Mouse (Mus musculus) lung, adult 18-20 months (tissue): ENCODE measurements around the gene Rbm34.

ENCODE experiments used
- DNase-seq, 2 experiments: peaks; one replicate each; pipeline ENCODE4 v3.0.0; 2022; ENCODE audit warnings: mixed read lengths in 2 of 2

Gene Rbm34

DNA sequence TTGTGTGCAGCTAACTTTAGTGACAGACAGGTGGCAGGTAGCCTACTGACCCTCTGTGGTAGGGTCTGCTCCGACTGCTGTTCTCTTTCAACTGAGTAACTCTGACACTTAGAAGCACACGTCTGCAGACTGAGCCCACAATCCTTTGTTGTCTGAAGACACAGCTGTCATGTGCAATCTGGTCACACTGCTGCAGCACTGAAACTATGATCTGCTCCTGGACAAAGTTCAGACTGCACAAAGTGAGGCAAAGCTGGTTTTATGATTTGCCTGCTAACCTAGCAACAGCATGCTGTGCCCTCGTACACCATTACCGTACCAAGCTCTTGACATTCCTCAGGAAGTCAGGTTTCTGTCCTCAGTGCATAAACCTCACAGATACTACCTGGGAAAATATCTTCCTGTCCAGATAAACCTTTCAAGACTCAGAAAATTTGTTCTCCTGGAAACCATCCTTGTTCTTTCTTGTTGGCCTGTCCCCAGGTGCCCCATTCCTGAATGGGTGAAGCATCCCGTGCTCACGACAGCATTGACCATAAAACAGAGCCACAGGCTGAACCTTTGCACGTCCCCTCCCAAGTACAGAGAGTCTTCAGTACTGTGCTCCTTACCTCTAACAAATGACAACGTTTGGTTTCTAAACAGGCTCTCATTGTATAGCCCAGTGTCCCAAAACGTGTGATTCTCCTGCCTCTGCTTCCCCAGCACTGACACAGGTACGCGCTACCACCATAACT lies 18.8 kb downstream of the Rbm34 start:
- DNase-seq, result no peak

DNA sequence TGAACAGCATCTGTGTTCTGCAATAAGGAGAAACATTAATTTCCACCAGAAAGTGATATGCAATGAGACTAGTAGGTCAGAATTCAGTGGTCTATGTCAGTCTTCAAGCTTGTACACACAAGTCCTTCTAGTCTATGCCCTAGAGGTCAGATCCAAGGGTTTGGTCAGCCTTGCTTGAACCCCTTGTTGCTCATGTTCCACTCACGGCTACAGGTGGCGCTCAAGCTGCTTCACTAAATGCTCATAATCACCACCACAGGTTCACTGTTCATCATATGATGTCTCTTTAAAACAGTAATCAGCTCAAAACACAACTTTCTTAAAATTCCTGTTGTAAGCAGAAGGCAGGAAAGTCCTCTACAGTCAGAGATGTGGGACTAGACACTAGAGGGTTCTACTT lies 21.3 kb downstream of the Rbm34 start:
- no peak for DNase-seq

DNA sequence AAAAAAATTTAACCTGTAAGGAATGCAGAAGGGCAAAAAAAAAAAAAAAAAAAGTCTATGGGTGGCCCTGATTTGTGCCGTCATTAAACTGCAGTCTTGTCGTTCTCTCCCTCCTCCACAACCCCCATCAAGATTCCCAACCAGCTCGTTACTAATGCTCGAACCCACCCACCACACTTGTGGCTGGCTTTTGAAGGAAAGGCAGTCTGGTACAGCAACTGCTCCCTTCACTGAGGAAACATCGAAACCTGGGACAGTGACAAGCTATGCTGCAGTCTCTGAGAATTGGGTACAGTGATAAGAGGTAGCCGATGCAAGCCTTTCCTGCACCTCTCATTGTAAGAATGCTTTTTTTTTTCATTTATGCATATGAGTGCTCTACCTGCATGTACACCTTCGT lies 24.4 kb downstream of the Rbm34 start:
- no peak for DNase-seq

DNA sequence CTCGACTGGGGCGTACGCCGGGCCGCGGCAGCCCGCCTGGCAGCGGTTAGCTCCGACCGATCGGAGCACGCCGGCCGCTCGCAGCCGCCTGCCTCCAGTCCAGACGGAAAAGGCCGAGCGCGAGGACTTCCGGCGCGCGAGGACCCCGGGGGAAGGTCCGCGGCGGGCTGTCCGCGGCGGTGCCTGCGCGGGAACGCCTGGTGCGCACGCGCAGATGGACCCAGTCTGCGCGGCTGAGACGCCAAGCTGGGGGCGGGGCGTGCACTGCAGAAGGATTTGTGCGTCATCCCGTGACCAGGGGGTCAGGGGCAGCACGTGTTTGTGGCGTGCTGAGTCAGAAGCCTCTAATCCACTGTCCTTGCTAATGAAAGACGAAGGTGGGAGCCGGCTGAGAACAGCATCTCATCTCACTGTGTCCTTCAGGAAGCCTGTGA lies 25.1 kb downstream of the Rbm34 start, which contains the start of gene Tomm20:
Gene Tomm20, minus strand, starts transcription at position 115 of the 434 bp plus-strand sequence.
- DNase-seq, result peak; percentile 94 to 96

DNA sequence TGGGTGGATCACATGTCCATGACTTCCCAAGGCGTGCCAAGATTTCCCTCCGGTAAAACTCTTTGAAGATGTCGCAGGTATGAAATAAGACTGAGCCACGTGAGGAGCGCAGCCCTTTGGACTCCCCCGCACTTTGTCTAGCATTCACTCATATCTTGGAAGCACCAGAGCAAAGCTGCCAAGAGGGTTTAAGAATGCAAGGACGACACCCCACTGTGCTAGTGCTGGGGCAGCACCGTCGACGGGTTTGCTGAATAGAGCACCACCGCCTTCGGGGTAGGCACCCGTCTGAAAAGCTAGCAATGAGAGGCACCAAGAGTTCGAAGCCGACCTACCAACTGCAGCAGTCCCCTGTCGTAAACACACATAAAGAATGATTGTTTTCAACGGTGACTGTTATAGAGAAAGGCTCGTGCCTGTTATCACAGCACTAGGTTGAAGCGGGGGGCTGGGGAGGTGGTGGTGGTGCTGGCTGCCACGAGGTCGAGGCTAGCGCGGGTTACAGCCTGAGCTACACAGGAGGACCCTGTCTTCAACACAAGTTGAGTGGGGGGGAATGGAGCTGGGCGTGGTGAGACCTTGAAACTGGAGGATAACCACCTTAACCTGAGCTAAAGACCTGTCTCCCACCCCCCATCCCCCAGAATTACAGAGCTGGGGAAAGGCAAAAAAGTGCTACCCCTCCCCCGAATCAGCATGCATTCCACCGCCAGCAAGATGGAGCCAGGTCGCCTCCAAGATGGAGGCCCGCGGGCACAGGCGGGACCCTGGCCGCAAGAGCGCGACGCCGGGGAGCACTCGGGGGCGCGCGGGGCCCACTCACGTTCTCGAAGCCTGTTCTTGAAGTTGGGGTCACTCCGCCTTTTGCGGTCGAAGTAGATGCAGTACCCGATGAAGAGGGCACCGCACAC lies 25.8 kb downstream of the Rbm34 start:
- DNase-seq, result peak in 1 of 2 experiments; percentile 18

DNA sequence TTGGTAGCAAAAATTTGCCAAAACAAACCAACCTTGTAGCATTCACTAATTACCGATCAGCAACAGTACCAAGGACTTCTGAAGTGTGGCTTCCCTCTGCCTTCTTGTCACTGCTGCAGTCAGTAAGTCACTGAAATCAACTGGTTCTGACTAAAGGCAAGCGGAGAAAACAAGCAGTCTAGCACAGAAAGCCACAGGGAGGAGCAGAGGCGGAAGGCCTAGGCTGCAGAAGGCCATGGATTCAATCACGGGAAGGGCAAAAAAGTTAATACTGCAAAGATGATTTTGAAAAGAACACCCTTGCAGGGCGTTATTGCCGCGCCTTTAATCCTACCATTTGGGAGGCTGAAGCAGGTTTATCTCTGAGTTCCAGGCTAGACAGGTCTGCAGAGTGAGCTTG lies 27.3 kb downstream of the Rbm34 start:
- DNase-seq, result no peak

DNA sequence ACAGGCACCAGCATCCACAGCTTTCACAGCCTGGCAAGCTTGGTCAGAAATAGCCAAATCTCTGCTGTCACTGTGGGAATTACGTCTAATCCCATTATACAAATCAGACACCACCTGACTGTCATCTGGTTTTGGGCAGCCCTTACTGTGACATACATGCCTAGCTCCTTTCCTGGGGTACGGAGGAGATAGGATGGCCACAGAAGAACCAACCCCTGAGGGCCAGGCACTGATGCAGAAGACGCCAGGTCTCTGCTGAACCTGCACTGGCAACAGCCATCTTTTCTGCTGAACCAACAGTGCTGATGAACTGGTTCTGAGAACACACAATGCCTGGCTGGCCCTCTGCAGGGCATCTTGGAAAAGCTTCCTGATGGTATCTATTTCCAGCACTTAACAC lies 33.5 kb downstream of the Rbm34 start:
- DNase-seq, result no peak

DNA sequence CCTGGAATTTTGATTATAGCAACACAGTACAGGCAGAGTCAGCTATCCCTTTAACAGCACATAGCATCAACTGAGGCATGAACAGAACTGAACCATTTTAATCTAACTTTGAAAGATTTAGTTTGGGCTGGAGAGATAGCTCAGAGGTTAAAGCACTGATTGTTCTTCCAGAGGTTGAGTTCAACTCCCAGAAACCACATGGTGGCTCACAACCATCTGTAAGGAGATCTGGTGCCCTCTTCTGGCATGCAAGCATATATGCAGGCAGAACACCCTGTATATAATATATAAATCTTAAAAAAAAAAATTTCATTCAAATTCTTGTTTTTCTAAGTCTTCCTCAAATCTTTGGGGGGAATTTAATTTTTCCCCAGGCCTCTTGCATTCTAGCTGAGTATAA lies 34.9 kb downstream of the Rbm34 start:
- DNase-seq, result no peak

DNA sequence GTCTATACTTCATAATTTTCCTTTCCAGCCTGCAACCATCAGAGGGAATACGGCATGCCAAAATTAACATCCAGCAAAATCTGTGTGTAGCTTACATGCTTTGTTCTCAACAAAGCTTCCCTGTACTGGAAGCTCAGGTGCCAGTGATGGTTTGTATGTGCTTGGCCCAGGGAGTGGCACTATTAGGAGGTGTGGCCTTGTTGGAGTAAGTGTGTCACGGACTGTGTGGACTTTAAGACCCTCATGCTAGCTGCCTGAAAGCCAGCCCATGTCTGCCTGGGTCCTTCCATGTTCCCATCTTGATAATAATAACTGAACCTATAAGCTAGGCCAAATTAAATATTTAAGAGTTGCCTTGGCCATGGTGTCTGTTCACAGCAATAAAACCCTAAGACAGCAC lies 35.5 kb downstream of the Rbm34 start:
- no peak for DNase-seq

DNA sequence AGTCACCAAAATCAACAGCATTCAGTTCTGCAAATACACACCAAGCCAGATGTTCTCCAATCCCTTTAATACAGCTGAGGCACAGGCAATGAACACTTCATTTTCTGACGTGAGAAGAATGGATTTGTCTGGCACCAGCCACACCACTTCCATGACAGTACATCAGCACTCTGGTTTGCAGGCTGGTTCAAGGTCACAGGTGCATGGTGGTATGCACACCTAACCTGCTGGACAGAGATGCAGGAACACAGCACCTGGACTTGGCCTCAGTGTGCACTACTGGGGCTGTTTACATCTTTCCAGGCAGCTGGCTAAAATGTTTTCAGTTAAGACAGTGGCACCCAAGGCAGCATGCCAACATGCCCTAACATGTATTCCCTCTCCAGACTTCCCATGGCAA lies 38.2 kb downstream of the Rbm34 start:
- DNase-seq, result no peak

DNA sequence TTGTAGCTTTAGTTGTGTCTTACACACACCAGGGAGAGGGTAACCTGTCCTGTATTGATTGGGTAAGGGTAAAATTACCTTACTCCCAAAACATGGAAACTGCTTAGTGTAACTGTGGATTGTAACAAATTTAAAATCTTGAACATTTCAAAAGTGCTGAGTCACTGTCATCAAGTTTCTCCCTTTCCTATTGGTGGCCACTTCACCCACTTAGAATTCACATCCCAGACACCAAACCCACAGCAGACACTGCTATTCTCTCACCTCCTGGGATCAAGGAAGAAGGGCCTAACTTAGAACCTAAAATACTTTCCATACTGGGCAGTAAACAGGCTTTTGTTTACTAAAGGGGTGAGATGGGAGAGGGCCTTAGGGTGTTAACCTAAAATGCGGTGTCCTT lies 38.6 kb downstream of the Rbm34 start:
- DNase-seq, result no peak

DNA sequence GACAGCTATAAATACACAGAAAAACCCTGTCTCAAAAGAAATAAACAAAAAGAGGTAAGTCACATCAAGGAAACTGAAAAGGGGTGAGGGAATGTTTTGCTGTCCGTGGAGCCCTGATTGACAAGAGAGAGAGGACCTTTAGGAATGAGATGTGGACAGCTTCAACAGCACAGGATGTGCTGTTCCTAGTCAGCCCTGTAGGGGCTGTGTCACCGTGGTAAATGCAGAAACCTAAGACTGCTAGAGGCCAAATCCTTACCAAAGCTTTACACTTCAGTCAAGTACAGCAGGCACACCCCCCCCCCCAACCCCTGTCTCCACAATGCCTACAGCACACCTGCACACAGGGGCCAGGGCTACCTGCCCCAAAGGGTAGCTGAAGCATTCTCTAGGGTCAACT lies 39.2 kb downstream of the Rbm34 start:
- DNase-seq, result no peak

DNA sequence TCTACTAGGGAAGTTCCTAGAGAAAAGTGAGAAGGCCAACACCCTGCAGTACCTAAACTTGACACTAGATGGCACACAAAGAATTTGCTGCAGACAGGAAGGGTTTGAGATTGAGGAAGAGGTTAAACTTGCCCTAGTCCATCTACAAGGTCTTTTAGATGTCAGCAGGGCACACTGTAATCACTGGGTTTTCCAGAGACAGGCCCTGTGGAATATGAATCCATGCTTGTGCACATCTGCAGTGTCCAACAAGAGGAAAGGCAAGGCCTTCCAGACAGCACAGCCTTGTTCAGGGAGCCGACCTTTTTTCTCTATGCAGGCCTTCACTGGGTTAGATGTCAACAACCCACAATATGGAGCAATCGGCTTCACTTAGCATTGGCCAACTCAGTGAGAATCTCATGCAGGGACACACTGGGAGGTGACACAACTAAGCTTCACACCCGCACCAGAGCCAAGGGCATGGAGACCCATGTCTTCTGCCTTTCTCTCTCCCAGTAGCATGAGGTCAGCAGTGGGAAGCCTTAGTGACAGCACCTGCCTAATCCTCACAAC lies 41.2 kb downstream of the Rbm34 start:
- DNase-seq, result peak; percentile 58 to 77

DNA sequence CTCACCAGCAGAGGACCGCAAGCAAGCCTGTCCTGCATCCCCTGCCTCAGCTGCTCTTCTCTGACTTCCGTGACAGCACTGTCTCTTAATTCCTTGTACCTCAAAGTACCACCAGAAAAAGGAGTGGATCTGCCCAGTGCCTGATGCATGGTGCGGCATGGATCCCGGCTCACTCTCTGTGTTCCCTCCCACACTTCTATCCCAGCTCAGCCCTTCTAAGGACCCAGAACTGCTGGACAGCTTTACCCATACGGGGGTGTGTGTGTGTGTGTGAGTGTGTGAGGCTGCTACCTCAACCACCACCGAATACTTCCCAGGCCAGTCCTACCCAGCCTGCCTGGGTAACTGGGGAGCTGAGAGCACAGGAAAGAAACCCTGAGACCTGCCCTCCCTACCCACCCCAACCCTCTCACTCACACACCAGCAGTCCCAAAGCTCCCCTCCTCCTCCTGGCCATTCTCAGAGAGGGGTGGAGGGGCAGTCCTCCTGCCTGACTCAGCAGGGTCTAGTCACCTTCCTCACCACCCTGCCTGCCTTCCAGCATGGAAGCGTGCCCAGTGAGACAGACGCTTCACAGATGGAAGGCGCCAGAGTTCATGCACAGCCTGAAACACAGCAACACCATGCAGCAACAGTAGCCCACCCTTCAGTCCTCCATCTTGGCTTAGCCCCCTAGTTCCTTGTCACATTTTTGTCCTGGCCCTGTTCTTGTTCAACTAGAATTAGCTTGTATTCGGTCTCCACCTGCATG lies 41.9 kb downstream of the Rbm34 start:
- DNase-seq, result no peak

DNA sequence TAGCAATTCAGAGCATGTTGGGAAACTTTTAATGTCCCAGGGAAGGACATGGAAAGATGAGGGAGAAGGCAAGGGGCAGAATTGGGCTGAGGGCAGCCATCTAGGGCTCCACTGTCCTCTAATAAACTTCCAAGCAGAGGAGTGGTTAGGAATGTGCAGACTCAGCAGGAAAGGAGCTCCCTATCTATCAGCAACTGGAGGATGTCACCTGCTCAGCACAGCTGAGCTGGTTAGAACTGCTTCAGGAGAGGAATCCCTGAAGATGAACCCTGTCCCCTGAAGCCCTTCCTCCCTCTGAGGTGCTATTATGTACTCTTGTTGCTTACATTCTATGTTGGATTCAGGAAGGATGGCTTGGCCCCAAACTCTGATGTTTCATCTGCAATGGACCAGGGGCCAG lies 42.8 kb downstream of the Rbm34 start:
- no peak for DNase-seq

DNA sequence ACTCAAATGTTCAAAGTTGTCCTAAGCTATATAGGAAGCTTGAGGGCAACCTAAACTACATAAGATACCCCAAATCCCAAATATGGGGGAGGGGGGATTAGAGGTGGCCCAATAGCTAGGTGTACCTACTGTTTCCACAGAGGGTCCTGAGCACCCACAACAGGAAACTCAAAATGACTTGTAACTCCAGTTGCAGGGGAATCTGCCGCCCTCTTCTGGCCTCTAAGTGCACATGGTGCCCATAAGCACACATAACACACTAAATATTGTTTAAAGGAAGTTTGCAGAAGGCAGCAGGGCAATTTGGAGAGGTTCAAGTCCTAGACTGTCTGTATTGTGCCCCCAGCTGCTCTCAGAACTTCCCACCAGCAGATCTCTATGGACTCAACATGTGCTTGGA lies 43.8 kb downstream of the Rbm34 start:
- DNase-seq, result no peak

DNA sequence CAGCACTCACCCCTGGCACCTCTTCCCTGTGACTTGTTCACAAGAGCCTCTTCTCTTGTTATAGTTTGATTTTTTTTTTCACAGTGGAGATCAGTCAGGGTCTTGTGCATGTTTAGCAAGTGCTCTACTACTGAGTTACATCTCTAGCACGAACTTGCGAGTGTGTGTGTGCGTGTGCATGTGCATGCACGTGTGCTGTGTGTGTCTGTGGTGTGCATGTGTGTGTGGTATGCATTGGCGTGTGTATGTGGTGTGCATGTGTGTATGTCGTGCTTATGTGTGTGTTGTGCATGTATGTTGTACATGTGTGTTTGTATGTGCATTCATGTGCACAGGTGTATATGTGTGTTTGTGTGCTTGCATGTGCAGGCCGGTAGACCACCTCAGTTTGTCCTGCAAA lies 47.9 kb downstream of the Rbm34 start:
- no peak for DNase-seq

DNA sequence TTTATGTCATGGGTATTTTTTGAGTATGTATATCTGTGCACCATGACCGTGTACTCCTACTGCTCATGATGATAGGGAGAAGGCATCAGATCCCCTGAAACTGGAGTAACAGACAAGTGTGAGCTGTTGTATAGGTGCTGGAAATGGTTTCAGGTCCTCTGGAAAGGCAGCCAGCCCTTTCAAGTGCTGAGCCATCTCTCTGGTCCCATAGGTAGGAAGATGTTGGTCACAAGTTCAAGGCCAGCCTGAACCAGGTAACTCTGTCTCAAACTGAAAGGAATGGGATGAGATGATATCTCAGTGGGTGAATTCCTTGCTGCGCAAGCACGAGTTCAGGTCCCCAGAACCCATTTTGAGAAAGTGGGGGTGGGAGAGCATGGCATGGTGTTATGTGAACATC lies 49.4 kb downstream of the Rbm34 start:
- DNase-seq, result no peak

DNA sequence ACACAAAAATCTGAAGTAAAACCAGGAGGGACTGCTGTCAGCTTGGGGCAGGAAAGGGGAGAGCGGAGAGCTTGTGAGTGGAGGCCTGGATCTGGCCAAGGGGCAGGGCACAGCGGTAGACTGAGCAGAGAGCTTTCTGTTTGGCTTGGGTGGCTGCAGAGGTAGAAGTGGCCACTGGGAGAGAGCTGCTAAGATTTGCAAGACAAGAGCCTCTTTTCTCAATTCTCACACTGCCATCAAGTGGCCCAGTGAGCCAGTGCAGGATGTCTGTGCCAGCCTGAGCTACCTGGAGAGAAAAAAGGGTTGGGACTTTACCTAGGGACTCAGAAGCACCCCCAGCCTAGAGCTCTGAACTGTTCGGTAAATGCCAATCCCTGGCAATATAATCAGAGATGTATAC lies 50.0 kb downstream of the Rbm34 start:
- peak; percentile 86 to 90 for DNase-seq

DNA sequence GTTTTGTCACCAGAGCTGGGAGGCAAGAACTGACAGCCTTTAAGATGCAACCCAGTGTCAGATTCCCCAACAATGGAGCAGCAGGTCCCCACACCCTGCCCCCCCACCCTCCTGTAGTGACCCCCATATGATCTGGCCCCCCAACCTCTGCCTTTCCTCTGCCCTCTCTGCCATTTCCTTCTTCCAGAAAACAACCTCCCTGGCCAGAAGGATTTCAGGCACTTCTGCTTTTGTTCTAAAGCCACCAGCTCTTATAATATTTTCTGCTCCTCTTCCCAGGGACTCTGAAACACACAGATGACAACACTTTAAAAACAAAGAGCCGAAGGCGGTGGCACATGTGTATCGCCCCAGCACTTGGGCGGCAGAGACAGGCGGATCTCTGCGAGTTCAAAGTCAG lies 50.5 kb downstream of the Rbm34 start:
- DNase-seq, result no peak

DNA sequence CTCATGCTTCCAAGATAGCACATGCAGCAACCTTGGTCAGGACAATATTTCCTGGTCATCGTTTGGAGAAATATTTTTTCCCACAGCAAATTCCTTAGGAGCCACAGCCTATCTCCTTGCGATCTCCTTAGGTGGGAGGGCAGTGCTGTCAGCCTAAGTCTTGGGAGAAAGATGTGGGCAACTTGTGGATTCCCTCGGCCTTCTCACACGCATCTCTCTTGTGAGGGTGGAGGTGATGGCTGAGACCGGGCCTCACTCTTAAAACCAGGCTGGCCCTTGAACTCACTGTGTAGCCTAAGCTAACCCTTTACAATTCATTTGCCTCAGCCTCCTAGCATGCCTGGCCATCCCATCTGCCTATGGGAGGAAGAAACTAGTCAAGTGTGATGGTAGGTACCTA lies 51.2 kb downstream of the Rbm34 start:
- no peak for DNase-seq

DNA sequence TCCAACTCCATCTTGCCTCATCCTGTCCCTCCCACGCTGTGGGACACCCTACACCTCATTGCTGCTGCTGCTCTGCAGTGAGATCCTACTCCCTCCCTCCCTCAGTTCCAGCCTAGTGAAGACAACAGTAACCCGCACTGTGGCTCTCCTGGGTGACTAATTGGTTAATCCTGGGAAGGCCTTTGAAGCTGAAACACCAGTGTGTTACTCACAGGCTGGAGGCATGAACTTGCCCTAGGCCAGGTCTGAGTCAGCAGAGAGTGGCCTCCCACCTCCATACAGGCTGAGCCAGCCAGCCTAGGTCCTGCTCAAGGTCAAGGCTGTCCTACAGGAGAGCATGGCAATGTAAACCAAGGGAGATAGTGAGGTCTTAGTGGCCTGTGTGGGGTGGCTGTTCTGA lies 51.6 kb downstream of the Rbm34 start:
- no peak for DNase-seq

DNA sequence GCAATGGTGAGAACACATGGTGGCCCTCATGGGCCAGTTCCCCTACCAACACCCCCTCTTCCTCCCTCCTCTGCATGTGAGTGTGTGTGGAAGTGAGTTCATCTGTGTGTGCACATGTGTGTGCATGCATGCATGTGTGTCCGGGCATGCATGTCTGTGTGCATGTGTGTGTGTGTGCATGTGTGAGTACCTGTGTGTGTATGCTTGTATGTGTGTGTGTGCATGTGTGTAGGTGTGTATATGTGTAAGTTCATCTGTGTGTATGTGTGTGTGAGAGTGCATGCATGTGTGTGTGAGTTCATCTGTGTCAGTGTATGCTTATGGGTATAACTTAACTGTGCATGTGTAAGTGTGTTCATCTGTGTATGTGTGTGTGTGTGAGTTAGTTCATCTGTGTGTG lies 52.5 kb downstream of the Rbm34 start:
- DNase-seq, result no peak
